Mouse (Mus musculus) hindbrain, postnatal 0 days (tissue): ENCODE measurements around the gene Sst. TPM values are rescaled to one million over a fixed set of nuclear protein-coding genes. Genes with fewer than 3 reads are reported as not detected.
A peak's percentile ranks its signal among the peaks of the same experiment; 100 is the strongest.

Experiments used
- ATAC-seq: fragments of 200-750 bp; cut with Nextera tagmentation; 2 replicates; pipeline ENCODE4 v1.8.0; 2017; ENCODE audit warnings: mild to moderate bottlenecking, moderate TSS enrichment, moderate library complexity
- DNase-seq: peaks from one replicate; pipeline ENCODE4 v3.0.0-alpha.2; 2015; ENCODE audit warnings: low spot score
- H3K27ac ChIP-seq: fragments of 300-500 bp; sonication (generic); 2 replicates; pipeline ENCODE4 v1.5.1; 2014; ENCODE audit warnings: mild to moderate bottlenecking
- H3K27me3 ChIP-seq: fragments of 300-500 bp; sonication (generic); 2 replicates; pipeline ENCODE4 v1.6.1; 2014; ENCODE audit warnings: low read length, mixed read lengths; ENCODE audit not compliant: insufficient read depth
- H3K36me3 ChIP-seq: fragments of 300-500 bp; sonication (generic); 2 replicates; pipeline ENCODE4 v1.6.1; 2014; ENCODE audit warnings: low read length, mixed read lengths; ENCODE audit not compliant: insufficient read depth
- H3K4me1 ChIP-seq: fragments of 300-500 bp; sonication (generic); 2 replicates; pipeline ENCODE4 v1.6.1; 2014; ENCODE audit warnings: antibody characterized with exemption, low read length, mixed read lengths; ENCODE audit not compliant: insufficient read depth
- H3K4me2 ChIP-seq: fragments of 300-500 bp; sonication (generic); 2 replicates; pipeline ENCODE4 v1.6.1; 2014; ENCODE audit warnings: low read depth, mild to moderate bottlenecking, low read length, moderate library complexity, mixed read lengths
- H3K4me3 ChIP-seq: fragments of 300-500 bp; sonication (generic); 2 replicates; pipeline ENCODE4 v1.5.1; 2014; ENCODE audit warnings: low read length
- H3K9ac ChIP-seq: fragments of 300-500 bp; sonication (generic); replicated peaks from 2 replicates; pipeline ENCODE4 v1.6.1; 2014; ENCODE audit warnings: mild to moderate bottlenecking, low read length, moderate library complexity, mixed read lengths
- H3K9me3 ChIP-seq: fragments of 300-500 bp; sonication (generic); 2 replicates; pipeline ENCODE4 v1.6.1; 2016; ENCODE audit warnings: low read length, mixed read lengths
- CTCF ChIP-seq: IDR thresholded peaks from 2 replicates; pipeline ENCODE4 v1.5.1; 2016; ENCODE audit warnings: antibody characterized with exemption, control low read depth, low read depth
- WGBS: fragments of 180-500 bp; shearing (Covaris S2); extraction: QIAGEN DNeasy Blood & Tissue Kit; methylation state at CpG from one replicate; pipeline ENCODE4 v1.1.7; 2014; 5-methylcytosine and 5-hydroxymethylcytosine counted together
- polyA plus RNA-seq: library from polyadenylated mRNA; unstranded; fragments of >200 nt; fragmentation: Nextera tagmentation; extraction: Ambion mirVana; gene quantifications from 2 replicates; pipeline ENCODE4 v1.2.1, GENCODE M21; 2015
- total RNA-seq: library from RNA; depleted of rRNA; stranded (reverse); fragments of >200 nt; gene quantifications from 2 replicates; pipeline ENCODE4 v1.2.3, GENCODE M21; 2014; rRNA removed

Gene Sst
- total and polyA plus RNA-seq, 2 experiments from 2014 or later: 232 to 501 TPM

DNA sequence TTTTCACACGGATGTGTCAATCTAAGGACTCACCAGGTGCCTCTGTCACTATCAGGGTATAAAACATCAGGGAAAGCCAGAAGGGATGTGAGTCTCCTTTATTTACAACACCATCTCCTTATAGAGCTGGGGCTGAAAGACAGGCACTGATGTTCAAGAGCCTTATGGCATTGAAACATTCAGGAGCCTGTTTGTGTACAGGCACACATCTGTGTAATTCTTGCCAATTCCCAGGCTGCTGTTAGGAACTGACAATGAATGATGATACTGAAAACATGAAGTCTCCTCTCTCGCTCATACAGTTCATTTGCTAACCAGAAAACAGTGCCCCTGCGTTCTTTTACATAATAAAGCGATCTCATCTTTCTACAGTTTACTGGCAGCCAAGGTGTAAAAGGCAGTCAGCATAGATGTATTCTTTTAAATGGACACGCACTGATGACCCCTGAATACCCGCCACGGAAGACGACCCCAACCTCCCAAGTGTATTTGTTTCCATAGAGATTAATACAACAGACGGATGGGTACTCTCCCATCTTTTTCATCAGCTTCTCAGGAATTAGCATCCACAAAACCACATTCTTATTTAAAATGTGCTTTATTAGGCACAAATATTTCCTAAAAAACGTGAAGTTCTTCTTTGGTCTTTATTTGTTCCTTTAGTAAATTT, 2.7 kb downstream of the Sst start:
- Histone ChIP-seq H3K4me2 (no peak overlapping the region), H3K4me3 (no peak overlapping the region), H3K9me3 (no peaks in the 10 kb centered on the region), H3K27me3 (peaks cover 16% of the 10 kb centered on the region), H3K9ac (no peak overlapping the region), H3K27ac (no peak overlapping the region), H3K36me3 (no peaks in the 10 kb centered on the region), H3K4me1 (no peaks in the 10 kb centered on the region)
- peak; percentile 20 for DNase-seq
- 34% methylated on average over 10 of the region's 10 CpGs for WGBS
- no peak for ATAC-seq
- no peak for TF ChIP-seq CTCF

GRCm38 (mm10) chr16:23885098-23885497, 5.7 kb downstream of the Sst start:
- peaks cover under 1% of the 10 kb centered on the region; the same call in 1 of the 2 replicates for H3K27me3 ChIP-seq
- H3K36me3 ChIP-seq: no peaks in the 10 kb centered on the region
- H3K4me1 ChIP-seq: no peaks in the 10 kb centered on the region
- no peaks in the 10 kb centered on the region for H3K9me3 ChIP-seq
- no peak overlapping the region for H3K4me2 ChIP-seq
- no peak for ATAC-seq
- H3K4me3 ChIP-seq: no peak overlapping the region
- no peak for TF ChIP-seq CTCF
- H3K9ac ChIP-seq: no peak overlapping the region
- peak; percentile 20 for DNase-seq
- 54% methylated on average over 12 of the region's 12 CpGs for WGBS
- H3K27ac ChIP-seq: no peak overlapping the region

DNA sequence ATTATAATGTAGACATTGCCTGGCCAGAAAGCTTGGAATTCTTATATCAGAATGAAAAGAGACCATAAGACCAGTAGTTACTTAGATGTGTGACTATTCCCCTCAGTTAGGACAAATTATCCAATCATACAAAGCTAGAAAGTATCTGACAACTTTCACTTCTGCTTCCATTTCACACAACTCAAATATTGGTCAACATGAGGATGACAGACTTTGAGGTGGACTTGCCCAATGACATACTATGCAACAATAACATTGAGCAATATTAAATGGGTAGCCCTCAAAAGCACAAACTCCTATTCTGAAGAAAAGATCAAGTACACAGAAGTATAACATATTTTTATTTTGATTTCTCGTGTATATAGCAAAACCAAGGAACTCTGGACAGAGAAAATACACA, 35.5 kb downstream of the Sst start:
- 78% methylated on average over 1 of the region's 1 CpGs for WGBS
- Histone ChIP-seq H3K27me3 (no peaks in the 10 kb centered on the region), H3K4me2 (no peak overlapping the region), H3K4me3 (no peak overlapping the region), H3K9ac (no peak overlapping the region), H3K4me1 (no peaks in the 10 kb centered on the region), H3K27ac (no peak overlapping the region), H3K9me3 (no peaks in the 10 kb centered on the region), H3K36me3 (no peaks in the 10 kb centered on the region)
- DNase-seq: no peak
- ATAC-seq: no peak
- TF ChIP-seq CTCF: no peak

DNA sequence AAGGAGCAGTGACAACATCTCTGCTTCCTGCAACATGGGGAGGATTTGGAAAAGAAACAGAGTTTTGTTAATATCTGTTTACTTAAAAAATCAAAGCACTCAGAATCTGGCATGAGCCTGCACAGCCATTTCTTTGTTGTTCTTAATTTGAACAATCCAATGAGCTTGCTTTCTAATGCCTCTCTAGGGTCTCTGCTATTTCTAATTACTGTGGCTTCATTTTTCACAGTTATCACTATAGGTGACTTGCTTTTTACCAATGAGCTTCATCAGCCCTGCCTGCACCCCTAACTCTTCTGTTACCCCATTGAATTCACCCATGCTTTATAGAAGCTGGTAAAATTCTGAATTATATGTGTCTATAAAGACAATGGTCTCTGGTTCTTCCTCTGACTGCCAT, 41.0 kb downstream of the Sst start:
- ATAC-seq (no peak), DNase-seq (no peak)
- Histone ChIP-seq H3K4me3 (no peak overlapping the region), H3K27ac (no peak overlapping the region), H3K4me1 (no peaks in the 10 kb centered on the region), H3K9me3 (no peaks in the 10 kb centered on the region), H3K9ac (no peak overlapping the region), H3K4me2 (no peak overlapping the region), H3K27me3 (no peaks in the 10 kb centered on the region), H3K36me3 (no peaks in the 10 kb centered on the region)
- no peak for TF ChIP-seq CTCF

- DNase-seq: no peak
- Histone ChIP-seq H3K27ac (no peak overlapping the region), H3K4me2 (no peak overlapping the region), H3K9me3 (no peaks in the 10 kb centered on the region), H3K9ac (no peak overlapping the region), H3K4me3 (no peak overlapping the region), H3K27me3 (no peaks in the 10 kb centered on the region), H3K4me1 (no peaks in the 10 kb centered on the region), H3K36me3 (no peaks in the 10 kb centered on the region)
- no peak for TF ChIP-seq CTCF
- ATAC-seq: no peak
Observed at GRCm38 (mm10) chr16:23849176-23849575, 41.6 kb downstream of the Sst start.

DNA sequence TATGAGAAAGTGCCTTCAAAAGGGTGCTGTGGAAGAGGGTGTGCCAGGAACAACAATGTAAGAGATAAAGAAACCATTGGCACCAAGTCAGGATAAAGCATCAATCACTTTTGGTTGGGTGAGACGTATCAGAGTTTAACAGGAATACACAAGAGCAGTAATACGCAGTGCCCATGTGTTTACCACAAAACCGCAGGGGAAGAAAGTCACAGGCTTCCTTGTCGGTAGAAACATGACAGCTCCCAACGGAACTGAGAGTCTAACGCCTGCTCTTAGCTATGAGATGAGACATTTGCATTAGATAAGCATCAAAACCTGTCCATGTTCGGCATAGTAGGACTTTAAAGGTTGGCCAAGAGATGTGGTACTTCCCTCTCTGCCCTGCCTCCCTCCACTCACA, 46.1 kb downstream of the Sst start:
- Histone ChIP-seq H3K27me3 (no peaks in the 10 kb centered on the region), H3K4me3 (no peak overlapping the region), H3K27ac (no peak overlapping the region), H3K9me3 (no peaks in the 10 kb centered on the region), H3K4me1 (no peaks in the 10 kb centered on the region), H3K36me3 (no peaks in the 10 kb centered on the region), H3K9ac (no peak overlapping the region), H3K4me2 (no peak overlapping the region)
- WGBS: 86% methylated on average over 7 of the region's 7 CpGs
- DNase-seq: no peak
- ATAC-seq: no peak
- TF ChIP-seq CTCF: no peak

DNA sequence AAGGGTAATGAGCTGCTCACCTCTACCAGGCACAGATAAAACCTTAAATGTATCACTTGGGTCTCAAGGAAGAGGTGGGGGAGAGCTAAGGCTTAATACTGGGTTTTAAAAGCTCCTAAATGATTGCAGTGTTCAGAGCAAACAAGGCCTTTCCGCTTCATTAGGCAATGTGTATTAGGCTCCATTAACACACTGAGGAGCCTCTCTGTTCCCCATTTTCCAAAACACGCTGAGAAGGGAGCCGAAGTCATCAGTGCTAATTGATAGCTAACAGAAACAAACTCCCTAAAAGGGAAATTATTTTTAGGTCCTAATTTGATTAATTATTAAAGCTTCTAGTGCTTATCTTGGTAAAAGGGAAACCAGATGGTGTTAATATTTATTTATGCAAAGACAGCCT, 48.1 kb downstream of the Sst start:
- ATAC-seq (no peak), DNase-seq (peak; percentile 44)
- 46% methylated on average over 3 of the region's 3 CpGs for WGBS
- no peak overlapping the region for H3K4me3 ChIP-seq
- no peak overlapping the region for H3K4me2 ChIP-seq
- no peaks in the 10 kb centered on the region for H3K27me3 ChIP-seq
- H3K4me1 ChIP-seq: no peaks in the 10 kb centered on the region
- no peak overlapping the region for H3K27ac ChIP-seq
- no peak for TF ChIP-seq CTCF
- no peak overlapping the region for H3K9ac ChIP-seq
- no peaks in the 10 kb centered on the region for H3K9me3 ChIP-seq
- no peaks in the 10 kb centered on the region for H3K36me3 ChIP-seq

Other genes with a start within 250 kb of the Sst start
- not detected in 2 replicates for gene Rtp2, start 41.4 kb upstream of the Sst start, total RNA-seq
- 0.24 and 0.25 TPM in 2 replicates for gene Rtp2, start 41.4 kb upstream of the Sst start, polyA plus RNA-seq
- gene Gm37419, start 97.5 kb upstream of the Sst start, total RNA-seq: not detected in 2 replicates
- gene Gm37419, start 97.5 kb upstream of the Sst start, polyA plus RNA-seq: not detected in 2 replicates
- gene Bcl6, start 97.9 kb upstream of the Sst start, total RNA-seq: 1.8 and 4.6 TPM in 2 replicates
- 0.34 and 0.44 TPM in 2 replicates for gene Bcl6, start 97.9 kb upstream of the Sst start, polyA plus RNA-seq